Mouse (Mus musculus) frontal cortex, postnatal 36 days (tissue): Measurements from ENCODE around the gene 1700123K08Rik.
"Not testable (repeated sequence)": the region's sequence is repeated elsewhere in the genome, so short reads cannot be mapped to it uniquely, and the experiment has no call there.

Experiments used
- DNase-seq, 2 experiments: peaks; one replicate each; pipeline ENCODE4 v3.0.0; 2022; ENCODE audit warnings: low spot score in 2 of 2

Gene 1700123K08Rik

GRCm38 (mm10) chr5:138564612-138565011, at the start of gene 1700123K08Rik:
TSS of gene 1700123K08Rik (minus strand) at chr5:138564712.
- not testable (repeated sequence) for DNase-seq

GRCm38 (mm10) chr5:138587396-138587795, 22.9 kb upstream of the 1700123K08Rik start:
- no peak for DNase-seq

- no peak for DNase-seq
These were observed 7.1 kb upstream of the 1700123K08Rik start for GRCm38 (mm10) chr5:138571623-138572022.

GRCm38 (mm10) chr5:138552718-138553117, 11.8 kb downstream of the 1700123K08Rik start:
- no peak for DNase-seq

GRCm38 (mm10) chr5:138532491-138532890, 32.0 kb downstream of the 1700123K08Rik start:
- no peak for DNase-seq
